Mouse (Mus musculus): Measurements from ENCODE around the gene Smoc1.
A peak's percentile ranks its signal among the peaks of the same experiment; 100 is the strongest.

Smoc1 gene

GRCm38 (mm10) chr12:81131114-81131513 is 104.5 kb downstream of the Smoc1 start:
- no peak for DNase-seq (ENCODE audit: extremely low spot score)

- DNase-seq (ENCODE audit: extremely low spot score), result peak; percentile 36
These were observed 106.6 kb downstream of the Smoc1 start for GRCm38 (mm10) chr12:81133055-81133665.

- DNase-seq (ENCODE audit: extremely low spot score), result no peak
These were observed 111.6 kb downstream of the Smoc1 start for GRCm38 (mm10) chr12:81138217-81138616.

GRCm38 (mm10) chr12:81139463-81139862 is 112.9 kb downstream of the Smoc1 start:
- DNase-seq (ENCODE audit: extremely low spot score), result no peak

- peak; percentile 42 for DNase-seq (ENCODE audit: extremely low spot score)
These were observed 114.2 kb downstream of the Smoc1 start for GRCm38 (mm10) chr12:81140594-81141328.

- DNase-seq (ENCODE audit: extremely low spot score), result peak; percentile 43
These were observed 114.7 kb downstream of the Smoc1 start for GRCm38 (mm10) chr12:81141329-81141711.

- no peak for DNase-seq (ENCODE audit: extremely low spot score)
These were observed 115.6 kb downstream of the Smoc1 start for GRCm38 (mm10) chr12:81142231-81142630.

- DNase-seq (ENCODE audit: extremely low spot score), result no peak
These were observed 117.6 kb downstream of the Smoc1 start for GRCm38 (mm10) chr12:81144201-81144600.

GRCm38 (mm10) chr12:81146417-81147180 is 120.0 kb downstream of the Smoc1 start:
- peak; percentile 51 for DNase-seq (ENCODE audit: extremely low spot score)

- DNase-seq (ENCODE audit: extremely low spot score), result no peak
These were observed 121.3 kb downstream of the Smoc1 start for GRCm38 (mm10) chr12:81147956-81148355.

- DNase-seq (ENCODE audit: extremely low spot score), result no peak
These were observed 124.3 kb downstream of the Smoc1 start for GRCm38 (mm10) chr12:81150917-81151316.

- no peak for DNase-seq (ENCODE audit: extremely low spot score)
These were observed 125.5 kb downstream of the Smoc1 start for GRCm38 (mm10) chr12:81152082-81152481.

GRCm38 (mm10) chr12:81155675-81156074 is 129.1 kb downstream of the Smoc1 start:
- no peak for DNase-seq (ENCODE audit: extremely low spot score)

GRCm38 (mm10) chr12:81156841-81157240 is 130.2 kb downstream of the Smoc1 start:
- DNase-seq (ENCODE audit: extremely low spot score), result no peak

GRCm38 (mm10) chr12:81159947-81160346 is 133.3 kb downstream of the Smoc1 start:
- no peak for DNase-seq (ENCODE audit: extremely low spot score)

GRCm38 (mm10) chr12:81160425-81160824 is 133.8 kb downstream of the Smoc1 start:
- no peak for DNase-seq (ENCODE audit: extremely low spot score)

- DNase-seq (ENCODE audit: extremely low spot score), result peak; percentile 32
These were observed 134.2 kb downstream of the Smoc1 start for GRCm38 (mm10) chr12:81160831-81161230.

GRCm38 (mm10) chr12:81161282-81161681 is 134.7 kb downstream of the Smoc1 start:
- no peak for DNase-seq (ENCODE audit: extremely low spot score)

GRCm38 (mm10) chr12:81163131-81163530 is 136.5 kb downstream of the Smoc1 start:
- no peak for DNase-seq (ENCODE audit: extremely low spot score)

GRCm38 (mm10) chr12:81163566-81163965 is 137.0 kb downstream of the Smoc1 start:
- no peak for DNase-seq (ENCODE audit: extremely low spot score)

- peak; percentile 62 for DNase-seq (ENCODE audit: extremely low spot score)
These were observed 139.5 kb downstream of the Smoc1 start for GRCm38 (mm10) chr12:81166092-81166491.

- DNase-seq (ENCODE audit: extremely low spot score), result no peak
These were observed 140.0 kb downstream of the Smoc1 start for GRCm38 (mm10) chr12:81166615-81167014.

GRCm38 (mm10) chr12:81167142-81167541 is 140.5 kb downstream of the Smoc1 start:
- DNase-seq (ENCODE audit: extremely low spot score), result no peak

Data from embryo, embryonic 9.5 days (tissue).